Comparison of ENCODE assay signal across 21 mouse cellular contexts in the genomic region with DNA sequence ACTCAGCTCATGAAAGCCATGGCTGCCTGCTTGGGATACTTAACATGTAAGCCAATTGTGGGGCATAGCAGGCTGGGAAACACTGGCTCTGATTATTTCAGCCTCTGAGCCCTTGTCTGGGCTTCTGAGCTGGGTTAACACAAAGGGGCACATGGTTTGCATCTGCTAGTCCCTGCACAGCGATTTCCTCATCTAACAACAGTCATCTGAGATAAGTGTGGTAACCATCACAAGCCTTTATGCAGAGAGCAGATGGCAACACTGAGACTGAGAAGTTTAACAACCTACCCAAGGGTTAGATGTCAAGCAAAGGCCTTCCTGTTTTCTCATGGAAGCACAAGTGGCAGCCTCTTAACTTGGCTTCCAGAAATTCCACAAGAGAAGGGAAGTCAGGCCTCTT. TPM values are rescaled to one million over a fixed set of nuclear protein-coding genes. Genes with fewer than 3 reads are reported as not detected.
A peak's percentile ranks its signal among the peaks of the same experiment; 100 is the strongest.
DNase-seq lines count a peak whose midpoint lies in the region; ATAC-seq lines count a peak whose summit lies in the region.
"Had no signal": no experiment of that assay in that cellular context is flagged by ENCODE, and none has a peak within 500 bp of the region (broad histone marks: within the 10 kb centered on the region; RNA-seq: fewer than 3 reads in every experiment).

No protein-coding gene starts in this region.

- no peaks in the 10 kb centered on the region for H3K27me3 ChIP-seq in hindbrain, embryonic 10.5 days (ENCODE audit: insufficient read depth, poor library complexity, severe bottlenecking)
- no peaks in the 10 kb centered on the region for H3K27me3 ChIP-seq in hindbrain, embryonic 12.5 days
- no peaks in the 10 kb centered on the region for H3K27me3 ChIP-seq in limb, embryonic 12.5 days
- H3K27me3 ChIP-seq: hindbrain, embryonic 13.5 days; Patski had no signal

- H3K4me2 ChIP-seq in hindbrain, embryonic 12.5 days (replicated peaks) = no peak overlapping the region
- H3K4me2 ChIP-seq in limb, embryonic 12.5 days = no peak overlapping the region
- H3K4me2 ChIP-seq: hindbrain, embryonic 13.5 days had no signal

- H3K4me1 ChIP-seq in hindbrain, embryonic 10.5 days (replicated peaks) = peaks cover 13% of the 10 kb centered on the region
- no peaks in the 10 kb centered on the region for H3K4me1 ChIP-seq in hindbrain, embryonic 12.5 days
- H3K4me1 ChIP-seq in brown adipose tissue, adult 24 weeks (ENCODE audit: control insufficient read depth, insufficient read depth, insufficient read length, low read length) = peaks cover 28% of the 10 kb centered on the region
- H3K4me1 ChIP-seq in limb, embryonic 12.5 days (replicated peaks) = peaks cover 13% of the 10 kb centered on the region

- no peak overlapping the region for H3K4me3 ChIP-seq in hindbrain, embryonic 10.5 days
- no peak overlapping the region for H3K4me3 ChIP-seq in hindbrain, embryonic 12.5 days
- no peak overlapping the region for H3K4me3 ChIP-seq in brown adipose tissue, adult 24 weeks (ENCODE audit: insufficient read depth, low read depth, low read length)
- H3K4me3 ChIP-seq in limb, embryonic 12.5 days (replicated peaks) = no peak overlapping the region
- H3K4me3 ChIP-seq: erythroblast, embryonic 14.5 days; hindbrain, embryonic 13.5 days had no signal

- H3K9ac ChIP-seq in hindbrain, embryonic 12.5 days = no peak overlapping the region
- no peak overlapping the region for H3K9ac ChIP-seq in limb, embryonic 12.5 days (replicated peaks)
- H3K9ac ChIP-seq: forebrain, postnatal 0 days; hindbrain, embryonic 13.5 days; liver, embryonic 14.5 days had no signal

- WGBS in hindbrain, embryonic 10.5 days = 65% methylated on average over 1 of the region's 1 CpGs
- 56% methylated on average over 1 of the region's 1 CpGs for WGBS in hindbrain, embryonic 12.5 days
- 26% methylated on average over 1 of the region's 1 CpGs for WGBS in limb, embryonic 12.5 days

- H3K27ac ChIP-seq in hindbrain, embryonic 10.5 days = peak overlapping the region; percentile 6; the same call in 1 of the 2 replicates
- H3K27ac ChIP-seq in hindbrain, embryonic 12.5 days = no peak overlapping the region
- H3K27ac ChIP-seq in brown adipose tissue, adult 24 weeks (replicated peaks; ENCODE audit: low read depth, low read length) = peak overlapping the region; percentile 43; the same call in 1 of the 2 replicates
- H3K27ac ChIP-seq in limb, embryonic 12.5 days = peak overlapping the region; percentile 5; the same call in 1 of the 2 replicates
- H3K27ac ChIP-seq: hindbrain, embryonic 13.5 days; liver, embryonic 14.5 days had no signal

- DNase-seq in embryo, embryonic 10 days (ENCODE audit: low spot score) = peak; percentile 39
- no peak for DNase-seq in embryo, embryonic 11 days
- no peak for DNase-seq in hindbrain, embryonic 10.5 days (ENCODE audit: low spot score)
- no peak for DNase-seq in gastrocnemius, postnatal 25 days
- DNase-seq in layer of hippocampus, adult 8-10 months (ENCODE audit: low spot score in 2 of 2) = no peak
- DNase-seq: cerebellum, adult 11-12 months; forebrain, postnatal 0 days; gastrocnemius, postnatal 14 days; kidney, adult 11 months; kidney, postnatal 10 days; lung, postnatal 14 days; midbrain, embryonic 14.5 days; right cerebral cortex, postnatal 14 days; thymus, postnatal 4 days had no signal

- no peak for ATAC-seq in hindbrain, embryonic 12.5 days (ENCODE audit: low FRiP score)
- ATAC-seq in limb, embryonic 12.5 days (ENCODE audit: insufficient number of reproducible peaks, insufficient read depth, low FRiP score, low TSS enrichment, low read depth) = no peak
- ATAC-seq: forebrain, postnatal 0 days; Patski had no signal

- no peaks in the 10 kb centered on the region for H3K36me3 ChIP-seq in hindbrain, embryonic 10.5 days
- no peaks in the 10 kb centered on the region for H3K36me3 ChIP-seq in hindbrain, embryonic 12.5 days
- H3K36me3 ChIP-seq in limb, embryonic 12.5 days = no peaks in the 10 kb centered on the region
- H3K36me3 ChIP-seq: hindbrain, embryonic 13.5 days had no signal

- no peaks in the 10 kb centered on the region for H3K9me3 ChIP-seq in hindbrain, embryonic 10.5 days
- no peaks in the 10 kb centered on the region for H3K9me3 ChIP-seq in hindbrain, embryonic 12.5 days (replicated peaks)
- H3K9me3 ChIP-seq in limb, embryonic 12.5 days = no peaks in the 10 kb centered on the region
- H3K9me3 ChIP-seq: hindbrain, embryonic 13.5 days had no signal

RNA-seq across cellular contexts. Expression of a gene that starts 25.3 kb away (rescaled TPM):
- 2.8 and 3.2 TPM in 2 replicates for polyA plus RNA-seq in hindbrain, embryonic 10.5 days (2016; fragmentation: Nextera tagmentation; extraction: Ambion mirVana)
- polyA plus RNA-seq in hindbrain, embryonic 12.5 days (2016; fragmentation: Nextera tagmentation; extraction: Ambion mirVana) = 3.9 and 5.4 TPM in 2 replicates
- polyA plus RNA-seq in brown adipose tissue, adult 24 weeks (2012; ENCODE audit: insufficient read depth, insufficient read length, missing spikeins) = 2.5 and 4.8 TPM in 2 replicates
- 2.9 and 3.3 TPM in 2 replicates for polyA plus RNA-seq in limb, embryonic 12.5 days (2016; fragmentation: Nextera tagmentation; extraction: Ambion mirVana)
- total RNA-seq in gastrocnemius, postnatal 25 days (2021) = 1 to 10 TPM; 6.1 to 6.5 TPM
- 10 to 100 TPM in 2 of 4 experiments, 1 to 10 TPM in 2; 5.6 to 20.0 (median 11.2) TPM for total RNA-seq in layer of hippocampus, adult 8-10 months (2022)
